Comparison of ENCODE assay signal across 24 mouse cellular contexts in the genomic region with DNA sequence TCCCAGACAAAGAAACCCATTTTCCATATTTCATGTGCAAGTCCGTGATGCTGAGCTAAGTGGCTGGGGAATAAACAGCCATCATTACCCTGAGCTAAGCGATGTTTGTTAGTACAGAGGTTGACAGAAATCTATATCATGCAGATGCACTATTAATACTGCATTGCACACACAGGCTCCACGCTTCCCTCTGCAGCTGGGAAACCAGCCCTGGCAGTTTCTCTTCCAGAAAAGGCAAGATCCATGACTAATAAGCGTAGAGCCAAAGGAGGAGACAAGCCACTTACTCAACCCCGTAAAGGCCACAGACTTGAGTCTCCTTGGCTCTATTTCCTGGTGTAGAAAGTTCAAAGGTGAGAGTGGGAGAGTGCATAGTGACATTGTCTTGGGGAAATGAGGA.
DNase-seq lines count a peak whose midpoint lies in the region; ATAC-seq lines count a peak whose summit lies in the region.
"Had no signal": no experiment of that assay in that cellular context is flagged by ENCODE, and none has a peak within 500 bp of the region (broad histone marks: within the 10 kb centered on the region; RNA-seq: fewer than 3 reads in every experiment).

No protein-coding gene starts in this region.

- H3K9me3 ChIP-seq in hindbrain, embryonic 13.5 days, result no peaks in the 10 kb centered on the region
- H3K9me3 ChIP-seq in hindbrain, embryonic 10.5 days, result no peaks in the 10 kb centered on the region
- H3K9me3 ChIP-seq: heart, embryonic 12.5 days; heart, embryonic 15.5 days; hindbrain, embryonic 12.5 days; intestine, embryonic 15.5 days had no signal

- H3K27ac ChIP-seq in hindbrain, embryonic 13.5 days, result 0 out of 2 replicates have a peak overlapping the region, but pooled peaks have one; percentile 3
- no peak overlapping the region for H3K27ac ChIP-seq in hindbrain, embryonic 10.5 days
- H3K27ac ChIP-seq: heart, embryonic 15.5 days; hindbrain, embryonic 12.5 days; intestine, embryonic 15.5 days had no signal

- 0 out of 2 replicates have a peak, but pooled peaks cover 4% of the 10 kb centered on the region for H3K36me3 ChIP-seq in hindbrain, embryonic 13.5 days
- H3K36me3 ChIP-seq in hindbrain, embryonic 10.5 days, result no peaks in the 10 kb centered on the region
- H3K36me3 ChIP-seq: heart, embryonic 12.5 days; heart, embryonic 15.5 days; hindbrain, embryonic 12.5 days; intestine, embryonic 15.5 days had no signal

- DNase-seq in hindbrain, embryonic 10.5 days (ENCODE audit: low spot score), result no peak
- DNase-seq in right cerebral cortex, adult 2 months (ENCODE audit: low spot score in 2 of 2), result peak; percentile 17 to 28
- DNase-seq in right cerebral cortex, postnatal 4 days, result no peak
- DNase-seq in gonadal fat pad, adult 2 months (ENCODE audit: low read depth), result peak; percentile 38
- no peak for DNase-seq in urinary bladder, postnatal 36 days (ENCODE audit: low spot score in 2 of 2)
- DNase-seq: adrenal gland, adult 8-10 months; adrenal gland, postnatal 25 days; cerebellum, adult 18-20 months; cerebellum, adult 9-10 months; cerebellum, postnatal 14 days; forebrain, postnatal 0 days; gastrocnemius, postnatal 10 days; gastrocnemius, postnatal 36 days; heart, adult 18-20 months; heart, postnatal 10 days; heart, postnatal 4 days had no signal

- ATAC-seq in hindbrain, embryonic 13.5 days (ENCODE audit: low FRiP score), result no peak
- ATAC-seq: CD4-positive, CD25-positive, alpha-beta regulatory T cell, adult 4 months; forebrain, embryonic 14.5 days; forebrain, postnatal 0 days; hindbrain, embryonic 16.5 days; intestine, embryonic 15.5 days had no signal

- no peak overlapping the region for H3K4me3 ChIP-seq in hindbrain, embryonic 13.5 days
- no peak overlapping the region for H3K4me3 ChIP-seq in hindbrain, embryonic 10.5 days
- H3K4me3 ChIP-seq: heart, embryonic 12.5 days; heart, embryonic 15.5 days; hindbrain, embryonic 12.5 days; intestine, embryonic 15.5 days had no signal

- H3K4me1 ChIP-seq in hindbrain, embryonic 13.5 days (replicated peaks), result no peaks in the 10 kb centered on the region
- H3K4me1 ChIP-seq in hindbrain, embryonic 10.5 days (replicated peaks), result no peaks in the 10 kb centered on the region
- H3K4me1 ChIP-seq: heart, embryonic 12.5 days; heart, embryonic 15.5 days; hindbrain, embryonic 12.5 days; intestine, embryonic 15.5 days had no signal

- no peak overlapping the region for H3K9ac ChIP-seq in hindbrain, embryonic 13.5 days
- H3K9ac ChIP-seq: forebrain, postnatal 0 days; heart, embryonic 12.5 days; heart, embryonic 15.5 days; hindbrain, embryonic 12.5 days; intestine, embryonic 15.5 days had no signal

- 70% methylated on average over 5 of the region's 5 CpGs for WGBS in hindbrain, embryonic 13.5 days
- WGBS in hindbrain, embryonic 10.5 days, result 81% methylated on average over 5 of the region's 5 CpGs

- no peaks in the 10 kb centered on the region for H3K27me3 ChIP-seq in hindbrain, embryonic 13.5 days
- no peaks in the 10 kb centered on the region for H3K27me3 ChIP-seq in hindbrain, embryonic 10.5 days (ENCODE audit: insufficient read depth, poor library complexity, severe bottlenecking)
- H3K27me3 ChIP-seq: heart, embryonic 12.5 days; heart, embryonic 15.5 days; hindbrain, embryonic 12.5 days; intestine, embryonic 15.5 days had no signal

- H3K4me2 ChIP-seq in hindbrain, embryonic 13.5 days, result no peak overlapping the region
- H3K4me2 ChIP-seq: heart, embryonic 12.5 days; heart, embryonic 15.5 days; hindbrain, embryonic 12.5 days; intestine, embryonic 15.5 days had no signal

Comparison
In these comparisons a context has a peak if more than half of its experiments do, and no peak if none do; other contexts are left out.
1. DNase-seq: peak in right cerebral cortex, adult 2 months (2 of 2) and gonadal fat pad, adult 2 months (single experiment); none in hindbrain, embryonic 10.5 days (single experiment), right cerebral cortex, postnatal 4 days (single experiment) and urinary bladder, postnatal 36 days (0 of 2).